Mouse (Mus musculus) brain, embryonic 14.5 days (tissue): ENCODE measurements around the gene Tprn.

Experiments used
- CTCF ChIP-seq: fragments of 200-500 bp; IDR thresholded peaks from 2 replicates; pipeline ENCODE4 v1.5.1; 2012; ENCODE audit warnings: inconsistent platforms, mild to moderate bottlenecking, moderate library complexity, borderline replicate concordance; ENCODE audit not compliant: insufficient read depth, insufficient read length; ENCODE audit errors: extremely low read depth
- POLR2A ChIP-seq: fragments of 200-500 bp; IDR thresholded peaks from 2 replicates; pipeline ENCODE4 v1.6.1; 2012; ENCODE audit warnings: mild to moderate bottlenecking, inconsistent platforms, borderline replicate concordance; ENCODE audit not compliant: poor library complexity, insufficient read depth, insufficient read length, severe bottlenecking; ENCODE audit errors: extremely low read depth

DNA sequence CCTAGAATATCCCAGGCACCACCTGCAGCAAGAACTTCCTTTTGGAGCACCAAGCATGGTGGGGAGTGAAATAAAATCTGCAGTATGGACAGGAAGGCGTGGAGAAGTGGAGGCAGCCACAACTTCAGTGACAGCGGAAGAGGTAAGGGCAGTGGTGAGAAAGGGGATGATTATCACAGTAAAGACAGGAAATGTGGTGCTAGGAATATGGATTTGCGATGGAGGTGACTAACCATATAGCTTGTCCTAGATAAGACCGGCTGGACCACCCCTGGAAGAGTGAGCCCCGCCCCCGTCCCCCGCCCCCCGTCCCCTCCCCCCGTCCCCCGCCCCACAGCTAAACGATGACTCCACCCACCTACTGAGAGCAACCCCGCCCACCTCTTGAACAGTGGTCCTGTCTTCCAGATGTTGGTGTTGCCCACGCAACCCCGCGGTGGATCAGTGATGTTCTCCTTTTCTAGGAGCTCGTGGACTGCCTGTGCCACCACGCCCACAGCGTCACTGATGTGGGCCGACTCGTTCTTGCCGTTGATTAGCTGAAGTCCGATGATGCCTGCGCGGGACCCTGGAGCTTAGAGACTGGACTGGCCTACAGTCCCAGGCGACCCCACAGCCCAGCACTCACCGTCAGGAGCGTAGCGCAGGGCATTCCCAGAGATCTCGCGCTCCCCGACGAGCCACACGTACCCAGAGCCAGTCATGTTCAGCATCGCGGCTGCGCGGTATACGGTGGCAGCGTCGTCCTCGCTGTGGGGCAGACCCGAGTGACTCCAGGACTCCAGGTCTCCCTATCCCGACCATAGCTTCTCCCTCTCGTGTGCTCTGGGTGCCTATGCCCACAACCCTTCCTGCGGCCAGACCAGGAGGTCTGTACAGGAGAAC, 42.5 kb downstream of the Tprn start:
- TF ChIP-seq CTCF (no peak), POLR2A (no peak)
